Mouse (Mus musculus): Measurements from ENCODE around the gene Ndufs6. TPM values are rescaled to one million over a fixed set of nuclear protein-coding genes. Genes with fewer than 3 reads are reported as not detected.
A peak's percentile ranks its signal among the peaks of the same experiment; 100 is the strongest.

The Ndufs6 gene
- polyA plus RNA-seq (2016; fragmentation: Nextera tagmentation; extraction: Ambion mirVana): 401 and 402 TPM in 2 replicates

- Histone ChIP-seq H3K27ac (peak within 1 kb of the TSS; percentile 92), H3K27me3 (ENCODE audit: insufficient read depth, poor library complexity, severe bottlenecking) (no peaks in the 10 kb centered on the region), H3K36me3 (peaks cover 36% of the 10 kb centered on the region), H3K4me3 (peak within 1 kb of the TSS; percentile 75), H3K9me3 (no peaks in the 10 kb centered on the region), H3K4me1 (replicated peaks) (peaks cover 41% of the 10 kb centered on the region)
- 1% methylated on average over 45 of the region's 45 CpGs for WGBS
- DNase-seq (ENCODE audit: low spot score): peak; percentile 93
These were observed at the start of gene Ndufs6, which contains the start of gene Mrpl36 for GRCm38 (mm10) chr13:73327827-73328698. Gene Ndufs6 (minus strand): TSS chr13:73328542. Gene Mrpl36 (plus strand): TSS chr13:73328513.

- Histone ChIP-seq H3K27ac (no peak overlapping the region), H3K9me3 (no peaks in the 10 kb centered on the region), H3K4me3 (no peak overlapping the region), H3K4me1 (replicated peaks) (peaks cover 15% of the 10 kb centered on the region; the same call in 1 of the 2 replicates), H3K27me3 (ENCODE audit: insufficient read depth, poor library complexity, severe bottlenecking) (no peaks in the 10 kb centered on the region), H3K36me3 (no peaks in the 10 kb centered on the region)
- no peak for DNase-seq (ENCODE audit: low spot score)
- WGBS: 88% methylated on average over 9 of the region's 9 CpGs
These were observed 49.3 kb upstream of the Ndufs6 start for GRCm38 (mm10) chr13:73377637-73378036.

GRCm38 (mm10) chr13:73374612-73375011 lies 46.3 kb upstream of the Ndufs6 start:
- Histone ChIP-seq H3K9me3 (no peaks in the 10 kb centered on the region), H3K4me3 (no peak overlapping the region), H3K36me3 (no peaks in the 10 kb centered on the region), H3K4me1 (replicated peaks) (peaks cover 10% of the 10 kb centered on the region; the same call in 1 of the 2 replicates), H3K27me3 (ENCODE audit: insufficient read depth, poor library complexity, severe bottlenecking) (no peaks in the 10 kb centered on the region), H3K27ac (peak overlapping the region; percentile 1; the same call in 1 of the 2 replicates)
- no peak for DNase-seq (ENCODE audit: low spot score)
- 66% methylated on average over 2 of the region's 2 CpGs for WGBS

DNA sequence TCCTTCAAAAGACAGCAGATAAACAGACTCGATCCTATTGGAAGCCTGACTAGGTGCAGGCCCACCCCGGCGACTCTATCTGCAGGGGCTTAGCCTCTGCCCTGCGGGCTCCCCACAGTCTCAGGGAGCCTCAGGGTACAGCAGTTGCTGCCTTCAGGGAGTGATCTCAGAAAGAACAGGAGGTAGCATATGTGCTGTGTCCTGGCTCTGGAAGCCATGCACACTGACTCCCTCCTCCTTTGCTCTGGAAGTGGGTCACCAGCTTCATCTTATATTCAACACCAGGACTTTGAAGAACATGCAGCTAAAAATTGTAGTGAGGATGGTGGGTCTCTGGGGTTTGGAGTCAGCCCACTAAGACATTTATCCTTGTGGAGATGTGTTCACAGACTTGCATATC lies 45.0 kb upstream of the Ndufs6 start:
- no peak overlapping the region for H3K27ac ChIP-seq
- H3K36me3 ChIP-seq: no peaks in the 10 kb centered on the region
- WGBS: 74% methylated on average over 4 of the region's 4 CpGs
- H3K9me3 ChIP-seq: no peaks in the 10 kb centered on the region
- DNase-seq (ENCODE audit: low spot score): no peak
- H3K27me3 ChIP-seq (ENCODE audit: insufficient read depth, poor library complexity, severe bottlenecking): no peaks in the 10 kb centered on the region
- H3K4me1 ChIP-seq (replicated peaks): peaks cover 10% of the 10 kb centered on the region; the same call in 1 of the 2 replicates
- no peak overlapping the region for H3K4me3 ChIP-seq

- 88% methylated on average over 3 of the region's 3 CpGs for WGBS
- H3K9me3 ChIP-seq: no peaks in the 10 kb centered on the region
- no peak overlapping the region for H3K4me3 ChIP-seq
- no peaks in the 10 kb centered on the region for H3K36me3 ChIP-seq
- H3K27me3 ChIP-seq (ENCODE audit: insufficient read depth, poor library complexity, severe bottlenecking): no peaks in the 10 kb centered on the region
- no peak overlapping the region for H3K27ac ChIP-seq
- no peak for DNase-seq (ENCODE audit: low spot score)
- peaks cover 6% of the 10 kb centered on the region for H3K4me1 ChIP-seq (replicated peaks)
These were observed 28.8 kb upstream of the Ndufs6 start for GRCm38 (mm10) chr13:73357106-73357505.

DNA sequence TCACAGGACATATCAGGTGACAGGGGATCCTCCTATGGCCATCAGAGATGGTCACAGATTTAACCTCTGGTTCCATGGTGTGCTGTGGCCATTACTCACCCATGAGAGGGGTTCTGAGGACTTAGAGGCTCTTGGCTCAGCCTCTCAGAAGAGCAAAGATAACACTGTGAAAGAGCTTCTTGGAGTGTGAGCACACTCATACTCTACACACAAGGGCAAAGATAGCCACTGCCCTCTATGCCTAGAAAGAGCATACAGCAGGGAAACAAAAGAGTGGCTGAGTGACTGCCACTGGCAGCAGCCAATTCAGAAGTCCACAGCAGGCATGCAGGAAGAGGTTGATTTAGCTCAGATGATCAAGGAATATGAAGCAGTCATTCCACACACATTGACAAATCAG lies 24.1 kb upstream of the Ndufs6 start:
- Histone ChIP-seq H3K4me1 (replicated peaks) (peaks cover 6% of the 10 kb centered on the region), H3K36me3 (no peaks in the 10 kb centered on the region), H3K4me3 (no peak overlapping the region), H3K9me3 (no peaks in the 10 kb centered on the region), H3K27me3 (ENCODE audit: insufficient read depth, poor library complexity, severe bottlenecking) (no peaks in the 10 kb centered on the region), H3K27ac (no peak overlapping the region)
- no peak for DNase-seq (ENCODE audit: low spot score)

GRCm38 (mm10) chr13:73351910-73352309 lies 23.6 kb upstream of the Ndufs6 start:
- DNase-seq (ENCODE audit: low spot score): no peak
- Histone ChIP-seq H3K4me1 (replicated peaks) (peaks cover 6% of the 10 kb centered on the region), H3K27ac (no peak overlapping the region), H3K27me3 (ENCODE audit: insufficient read depth, poor library complexity, severe bottlenecking) (no peaks in the 10 kb centered on the region), H3K9me3 (no peaks in the 10 kb centered on the region), H3K4me3 (no peak overlapping the region), H3K36me3 (no peaks in the 10 kb centered on the region)
- WGBS: 66% methylated on average over 3 of the region's 3 CpGs

DNA sequence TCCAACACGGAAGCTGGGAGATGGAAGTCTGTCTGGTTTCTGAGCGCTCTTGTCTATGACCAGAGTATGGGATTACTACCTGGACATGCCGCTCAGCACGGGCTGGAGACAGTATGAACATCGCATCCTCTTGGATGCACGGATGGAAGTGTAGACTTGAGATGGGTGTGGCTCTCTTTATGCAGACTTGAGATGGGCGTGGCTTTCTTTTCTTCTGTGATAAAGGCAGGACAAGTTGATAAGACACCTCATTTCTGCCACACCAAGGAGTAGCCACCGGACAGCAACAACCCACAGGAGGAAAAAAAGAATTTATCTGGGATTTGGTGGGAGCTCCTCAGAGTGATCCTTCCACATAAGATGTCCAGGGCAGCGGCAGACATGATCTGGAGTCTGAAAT lies 22.4 kb upstream of the Ndufs6 start:
- WGBS: 85% methylated on average over 9 of the region's 9 CpGs
- H3K9me3 ChIP-seq: no peaks in the 10 kb centered on the region
- DNase-seq (ENCODE audit: low spot score): no peak
- H3K36me3 ChIP-seq: no peaks in the 10 kb centered on the region
- no peak overlapping the region for H3K4me3 ChIP-seq
- H3K27ac ChIP-seq: no peak overlapping the region
- H3K27me3 ChIP-seq (ENCODE audit: insufficient read depth, poor library complexity, severe bottlenecking): no peaks in the 10 kb centered on the region
- H3K4me1 ChIP-seq (replicated peaks): peaks cover 14% of the 10 kb centered on the region

GRCm38 (mm10) chr13:73347922-73348650 lies 19.7 kb upstream of the Ndufs6 start:
- H3K4me1 ChIP-seq (replicated peaks): peaks cover 14% of the 10 kb centered on the region
- H3K4me3 ChIP-seq: no peak overlapping the region
- H3K27ac ChIP-seq: no peak overlapping the region
- no peaks in the 10 kb centered on the region for H3K9me3 ChIP-seq
- H3K36me3 ChIP-seq: no peaks in the 10 kb centered on the region
- H3K27me3 ChIP-seq (ENCODE audit: insufficient read depth, poor library complexity, severe bottlenecking): no peaks in the 10 kb centered on the region
- WGBS: 91% methylated on average over 7 of the region's 7 CpGs
- DNase-seq (ENCODE audit: low spot score): no peak

DNA sequence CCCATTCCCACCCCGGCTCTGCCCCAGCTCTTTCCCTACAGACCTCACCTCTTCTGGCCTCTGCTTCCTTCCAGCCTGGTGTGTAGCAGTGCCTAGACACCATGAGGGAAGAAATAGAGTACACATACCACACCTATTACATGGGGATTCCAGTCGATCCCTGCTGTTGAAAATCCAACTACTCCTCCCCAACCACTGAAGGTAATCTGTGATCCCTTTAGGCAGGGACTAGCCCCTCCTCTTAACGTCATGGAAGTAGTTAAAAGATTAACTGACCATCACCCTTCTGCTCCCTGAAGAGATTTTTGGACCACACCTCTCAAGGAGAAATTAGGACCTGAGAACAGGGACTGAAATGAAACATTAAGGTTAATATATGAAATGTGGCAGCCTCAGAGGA lies 18.8 kb upstream of the Ndufs6 start:
- DNase-seq (ENCODE audit: low spot score): no peak
- Histone ChIP-seq H3K27ac (peak overlapping the region; percentile 80), H3K9me3 (no peaks in the 10 kb centered on the region), H3K27me3 (ENCODE audit: insufficient read depth, poor library complexity, severe bottlenecking) (no peaks in the 10 kb centered on the region), H3K36me3 (no peaks in the 10 kb centered on the region), H3K4me3 (no peak overlapping the region), H3K4me1 (replicated peaks) (peaks cover 14% of the 10 kb centered on the region)
- WGBS: 76% methylated on average over 3 of the region's 3 CpGs

GRCm38 (mm10) chr13:73346743-73347142 lies 18.4 kb upstream of the Ndufs6 start:
- Histone ChIP-seq H3K4me3 (no peak overlapping the region), H3K27ac (peak overlapping the region; percentile 80), H3K27me3 (ENCODE audit: insufficient read depth, poor library complexity, severe bottlenecking) (no peaks in the 10 kb centered on the region), H3K9me3 (no peaks in the 10 kb centered on the region), H3K4me1 (replicated peaks) (peaks cover 14% of the 10 kb centered on the region), H3K36me3 (no peaks in the 10 kb centered on the region)
- WGBS: 68% methylated on average over 4 of the region's 4 CpGs
- no peak for DNase-seq (ENCODE audit: low spot score)

DNA sequence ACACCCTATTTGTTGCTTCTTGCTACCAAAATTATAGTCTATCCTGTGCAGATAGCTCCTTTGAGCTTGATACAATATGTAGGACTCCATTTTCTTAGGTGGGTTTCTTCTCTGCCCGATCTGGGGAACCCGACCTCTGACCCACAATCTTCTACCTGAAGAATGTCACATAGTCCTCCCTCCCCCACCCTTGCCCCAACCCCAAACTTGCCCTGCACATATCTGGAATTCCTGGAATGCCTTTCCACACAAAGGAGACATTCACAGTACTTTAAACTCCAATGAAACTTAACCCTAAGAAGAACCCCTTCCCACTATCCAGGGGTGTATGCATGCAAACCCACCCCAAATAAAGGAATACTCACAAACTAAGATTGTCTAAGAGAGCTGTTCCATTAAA lies 17.8 kb upstream of the Ndufs6 start:
- 36% methylated on average over 2 of the region's 2 CpGs for WGBS
- H3K27me3 ChIP-seq (ENCODE audit: insufficient read depth, poor library complexity, severe bottlenecking): no peaks in the 10 kb centered on the region
- peak; percentile 33 for DNase-seq (ENCODE audit: low spot score)
- H3K27ac ChIP-seq: no peak overlapping the region
- H3K4me1 ChIP-seq (replicated peaks): peaks cover 14% of the 10 kb centered on the region
- no peak overlapping the region for H3K4me3 ChIP-seq
- H3K9me3 ChIP-seq: no peaks in the 10 kb centered on the region
- no peaks in the 10 kb centered on the region for H3K36me3 ChIP-seq

All from hindbrain, embryonic 10.5 days (tissue).